Mouse (Mus musculus) CD8-positive naive resting alpha-beta T cell, adult 2 months (primary cell): ENCODE data around the gene Fkbp15.

Source experiments
- DNase-seq, 2 experiments: peaks; one replicate each; pipeline ENCODE4 v3.0.0; 2022; ENCODE audit warnings: low read depth in 2 of 2, low spot score in 2 of 2

Gene Fkbp15

DNA sequence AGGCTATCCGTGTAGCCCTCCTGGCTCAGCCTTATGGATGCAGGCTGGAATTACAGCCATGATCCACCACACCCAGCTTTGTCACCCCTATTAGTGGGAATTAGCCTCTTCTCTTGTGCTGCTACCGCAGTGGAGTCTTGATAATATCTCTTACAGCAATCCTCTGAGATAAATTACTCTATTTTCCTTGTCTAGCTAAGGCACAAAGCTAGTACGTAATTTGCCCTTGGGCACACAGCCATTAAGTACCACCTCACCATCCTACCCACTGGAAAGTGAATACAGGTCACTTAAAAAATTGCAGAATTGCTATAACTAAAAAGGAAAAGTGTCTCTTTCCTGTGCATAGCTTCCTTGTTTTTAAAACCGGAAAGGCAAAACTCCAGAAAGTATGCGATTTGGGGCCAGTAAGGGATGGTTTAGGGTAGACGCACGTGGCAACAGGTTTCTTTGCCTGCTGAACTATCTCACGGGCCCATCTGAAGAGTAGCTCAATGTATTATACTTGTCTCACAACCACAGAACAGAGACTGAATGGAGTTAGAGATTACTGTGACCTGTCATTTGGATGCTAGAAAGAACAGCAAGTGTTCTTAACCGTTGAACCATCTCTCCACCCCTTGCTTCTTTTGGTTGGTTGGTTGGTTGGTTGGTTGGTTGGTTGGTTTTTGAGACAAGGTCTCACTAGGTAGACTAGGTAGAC, 12.6 kb upstream of the Fkbp15 start:
- DNase-seq: no peak

DNA sequence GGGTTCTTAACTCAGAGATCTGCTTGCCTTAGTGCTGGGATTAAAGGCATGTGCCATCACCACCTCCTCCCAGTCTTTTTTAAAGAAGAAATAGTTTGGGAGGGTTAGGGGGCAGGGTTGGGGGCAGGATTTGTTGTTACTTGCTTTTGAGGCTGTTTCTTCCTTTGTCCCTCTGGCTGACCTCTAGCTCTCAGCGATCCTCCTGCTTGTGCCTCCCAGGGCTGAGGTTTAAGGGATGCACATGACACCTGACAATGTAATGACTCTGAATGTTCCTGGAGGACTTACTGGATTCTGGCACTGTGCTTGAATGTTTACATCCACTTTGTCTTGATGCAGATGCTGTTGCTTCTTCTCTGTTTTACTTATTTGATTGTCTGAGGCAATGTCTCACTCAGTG, 12.1 kb upstream of the Fkbp15 start:
- DNase-seq: no peak

DNA sequence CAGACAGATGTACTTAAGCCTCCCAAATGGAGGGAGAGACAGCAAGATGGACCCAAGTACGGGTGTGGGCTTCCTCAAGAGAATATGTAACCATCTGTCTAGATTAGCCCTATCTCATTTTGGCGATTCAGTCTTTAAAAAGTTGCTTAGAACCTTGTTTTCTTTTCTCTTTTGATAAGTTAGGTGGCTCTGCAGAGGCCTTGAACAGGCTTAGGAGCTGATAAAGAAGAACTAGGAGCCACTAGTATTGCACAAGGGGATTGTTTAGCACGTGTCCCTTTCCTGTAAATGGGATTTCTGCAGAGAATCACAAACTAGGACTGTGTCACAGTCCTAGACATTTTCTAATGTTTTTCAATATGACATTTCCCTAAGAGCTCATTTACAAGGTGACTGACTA, 8.7 kb upstream of the Fkbp15 start:
- DNase-seq: no peak

DNA sequence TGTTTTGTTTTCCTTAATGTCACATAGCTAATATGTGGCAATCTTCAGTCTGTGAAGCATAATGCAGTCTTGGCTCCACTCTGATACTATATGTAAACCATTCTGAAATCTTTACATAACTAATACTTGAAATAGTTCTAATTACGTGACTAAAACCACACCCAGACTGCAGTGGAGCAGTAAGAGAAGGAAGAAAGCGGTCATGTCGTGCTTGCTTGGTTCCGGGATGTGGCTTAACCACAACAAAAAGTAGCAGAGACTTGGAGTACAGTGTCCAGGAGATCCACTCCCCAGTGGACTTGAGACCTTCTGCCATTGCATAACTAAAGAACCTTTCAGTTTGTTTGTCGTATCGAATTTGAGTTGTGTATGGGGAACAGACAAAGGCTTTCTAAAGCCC, 7.2 kb upstream of the Fkbp15 start:
- no peak for DNase-seq

DNA sequence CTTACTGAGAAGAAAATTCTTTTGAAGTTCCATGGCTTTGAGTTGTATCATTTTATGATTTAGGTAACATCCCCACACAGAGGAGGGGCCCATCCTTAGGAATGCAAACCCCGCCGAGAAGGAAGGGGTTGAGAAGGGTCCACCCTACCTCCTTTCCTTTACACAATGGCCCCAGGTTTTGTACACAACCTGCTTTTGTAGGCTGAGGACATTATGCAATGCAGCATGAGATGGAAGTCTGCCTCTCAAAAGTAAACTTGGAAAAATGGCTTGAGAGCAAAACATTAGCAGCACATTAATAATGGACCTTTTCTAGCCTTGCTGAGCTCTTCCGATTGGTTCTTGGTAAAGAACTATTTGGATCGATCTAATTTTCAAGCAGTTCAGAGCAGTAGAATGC, 5.9 kb upstream of the Fkbp15 start:
- no peak for DNase-seq

DNA sequence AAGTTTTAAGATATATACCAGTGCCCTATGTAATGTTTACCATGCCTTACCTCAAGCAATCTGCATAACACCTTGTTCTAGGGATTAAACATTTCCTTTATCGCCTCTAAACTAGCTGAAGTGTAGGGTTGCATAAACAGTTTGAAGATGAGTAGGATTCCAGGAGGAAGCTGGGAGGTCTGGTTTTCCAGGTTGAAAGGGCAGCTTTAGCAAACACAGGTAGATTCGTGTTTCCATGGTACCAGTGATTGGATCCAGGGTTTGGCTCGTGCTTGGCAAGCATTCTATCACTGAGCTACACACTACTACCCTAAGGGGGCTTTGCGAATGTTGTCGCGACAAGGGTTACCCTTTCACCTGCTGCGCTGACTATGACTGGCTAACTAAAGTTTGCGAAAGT, 4.0 kb upstream of the Fkbp15 start:
- no peak for DNase-seq

DNA sequence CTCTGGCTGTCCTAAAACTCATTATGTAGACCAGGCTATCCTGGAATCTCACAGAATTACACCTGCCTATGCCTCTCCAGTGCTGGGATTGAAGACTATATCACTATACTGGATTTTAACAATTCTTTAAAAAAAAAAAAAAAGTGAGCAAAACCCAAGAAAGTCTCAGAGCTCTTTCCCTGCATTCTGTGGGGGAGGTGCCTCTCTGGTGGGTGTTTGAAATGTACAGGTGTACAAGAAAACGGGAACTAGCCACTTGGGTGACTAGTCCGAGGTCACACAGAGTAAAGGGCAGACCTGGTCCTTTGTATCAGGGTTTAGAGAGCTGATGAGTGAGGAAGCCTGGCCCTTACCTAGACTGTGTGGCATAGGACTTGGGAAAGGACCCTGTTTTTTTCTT, 2.1 kb upstream of the Fkbp15 start:
- no peak for DNase-seq

DNA sequence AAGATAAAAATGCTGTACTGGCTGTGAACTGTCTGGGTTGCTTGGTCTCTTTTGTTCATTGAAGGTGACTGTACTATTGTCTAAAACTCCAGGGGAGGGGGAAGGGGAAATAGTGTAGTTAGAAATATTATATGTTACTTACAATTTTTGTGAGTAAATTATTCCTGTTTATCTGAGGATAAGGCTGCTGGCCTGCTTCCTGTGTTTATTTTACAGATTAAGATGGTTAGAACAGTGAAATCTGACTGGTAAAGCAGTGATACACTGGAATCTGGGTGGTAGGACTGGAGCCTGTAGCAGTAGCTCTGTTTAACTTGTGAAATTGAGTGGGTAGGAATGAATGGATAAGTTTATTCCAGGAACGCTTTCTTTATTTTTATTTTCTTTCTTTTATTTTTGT, 1.6 kb upstream of the Fkbp15 start:
- no peak for DNase-seq

DNA sequence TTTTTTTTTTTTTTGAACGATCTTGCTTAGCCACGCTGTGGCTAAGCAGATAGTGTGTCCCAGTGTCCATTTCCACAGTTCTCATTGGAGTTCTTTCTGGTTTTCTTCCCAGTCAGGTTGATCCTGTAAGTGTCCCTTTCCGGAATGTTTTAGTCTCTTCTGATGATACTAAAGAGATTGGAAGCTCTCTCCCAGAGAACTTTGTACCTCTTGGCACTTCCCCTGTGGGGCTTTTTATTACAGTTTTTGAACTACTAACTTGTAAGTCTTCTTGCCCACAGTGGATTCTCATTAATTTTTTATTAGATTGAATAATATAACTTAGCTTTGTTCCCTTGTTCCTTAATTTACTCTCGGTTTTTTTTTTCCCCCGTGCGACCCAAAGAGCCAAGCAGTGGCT, 1.2 kb upstream of the Fkbp15 start:
- no peak for DNase-seq

DNA sequence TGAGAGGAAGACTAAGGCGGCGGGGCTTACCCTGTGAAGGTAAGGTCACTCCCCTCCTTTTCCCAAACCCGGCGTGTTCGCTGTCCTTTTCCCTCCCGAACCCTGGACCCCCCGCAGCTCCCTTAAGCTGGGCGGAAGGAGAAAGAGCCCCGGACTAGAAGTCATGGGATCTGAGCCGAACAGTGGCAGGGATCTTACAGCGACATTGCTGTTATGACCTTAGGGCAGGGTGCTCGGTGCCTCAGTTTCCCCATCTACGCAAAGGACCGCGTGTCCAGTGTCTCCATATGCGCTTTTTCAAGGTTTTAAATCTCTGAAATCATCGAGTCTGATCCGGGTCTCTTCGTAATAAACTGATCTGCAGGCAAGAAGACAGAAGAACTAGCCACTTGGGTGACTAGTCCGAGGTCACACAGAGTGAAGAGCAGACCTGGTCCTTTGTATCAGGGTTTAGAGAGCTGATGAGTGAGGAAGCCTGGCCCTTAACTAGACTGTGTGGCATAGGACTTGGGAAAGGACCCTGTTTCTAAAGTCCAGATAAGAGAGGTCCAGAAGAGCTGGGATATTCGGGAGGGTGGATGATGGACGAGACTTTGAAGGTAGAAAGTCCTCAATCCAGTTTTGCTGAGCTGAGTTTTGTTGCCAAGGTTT, 582 bp upstream of the Fkbp15 start:
- DNase-seq: peak; percentile 3 to 4

DNA sequence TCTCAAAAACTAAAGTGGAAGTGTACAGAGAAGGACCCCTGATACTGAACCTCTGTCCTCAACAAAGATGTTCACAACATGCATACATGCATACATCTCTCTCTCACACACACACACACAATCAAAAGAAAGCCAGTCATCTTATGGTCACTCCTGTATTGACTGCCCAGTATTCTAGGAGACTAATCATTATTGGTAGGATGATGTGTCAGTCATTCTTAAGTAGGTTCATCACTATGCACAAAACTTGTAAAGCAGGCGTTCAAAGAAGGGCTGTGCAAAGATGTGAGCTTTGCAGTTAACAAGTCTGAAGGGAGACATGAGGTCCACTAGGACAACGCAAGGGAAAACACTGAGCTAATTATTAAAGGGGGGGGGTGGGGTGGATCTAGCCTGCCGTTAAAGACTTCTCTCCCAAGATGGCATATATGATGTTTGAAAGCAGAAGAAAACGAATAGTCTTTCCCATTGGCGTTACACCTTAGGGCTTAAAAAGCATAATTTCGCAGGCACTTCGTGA, 1.0 kb downstream of the Fkbp15 start:
- DNase-seq: no peak

DNA sequence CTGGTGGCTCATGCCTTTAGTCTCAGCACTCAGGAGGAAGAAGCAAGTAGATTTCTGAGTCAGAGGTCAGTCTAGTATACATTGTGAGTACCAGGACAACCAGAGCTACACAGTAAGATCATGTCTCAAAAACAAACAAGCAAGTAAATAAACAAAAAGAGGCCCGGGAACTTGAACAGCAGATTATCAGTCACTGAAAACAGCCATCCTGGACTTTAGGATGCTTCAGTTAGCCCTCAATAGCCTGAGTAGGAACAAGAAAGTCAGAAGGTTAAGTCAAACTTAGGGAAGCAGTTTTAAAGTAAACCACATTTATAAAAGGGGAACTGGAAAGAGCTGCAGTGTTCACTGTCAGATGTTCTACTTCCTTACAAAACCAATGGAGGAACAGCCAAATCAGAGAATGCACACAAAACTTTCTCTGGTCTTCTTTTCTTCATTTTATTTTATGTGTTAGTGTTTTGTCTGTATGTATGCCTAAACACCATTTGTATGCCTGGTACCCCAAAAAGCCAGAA, 2.7 kb downstream of the Fkbp15 start:
- DNase-seq: no peak

DNA sequence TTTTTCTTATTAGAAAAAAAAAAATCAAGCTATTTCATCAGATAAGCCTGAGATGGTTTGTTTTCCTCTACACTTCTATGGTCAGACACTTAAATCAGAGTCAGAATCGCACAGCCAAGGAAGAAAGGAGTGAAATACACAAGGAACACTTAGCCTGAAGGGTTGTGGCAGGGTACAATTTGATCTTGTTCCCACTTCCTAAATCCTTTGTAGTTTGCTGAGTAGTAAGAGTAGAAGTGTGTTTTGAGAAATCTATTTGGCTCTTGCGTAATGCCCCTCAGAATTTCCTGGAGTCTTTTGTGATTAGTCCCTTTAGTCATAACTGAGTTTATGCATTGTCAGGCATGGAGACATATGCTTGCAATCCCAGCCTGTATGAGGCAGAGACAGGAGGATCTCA, 11.0 kb downstream of the Fkbp15 start:
- no peak for DNase-seq

DNA sequence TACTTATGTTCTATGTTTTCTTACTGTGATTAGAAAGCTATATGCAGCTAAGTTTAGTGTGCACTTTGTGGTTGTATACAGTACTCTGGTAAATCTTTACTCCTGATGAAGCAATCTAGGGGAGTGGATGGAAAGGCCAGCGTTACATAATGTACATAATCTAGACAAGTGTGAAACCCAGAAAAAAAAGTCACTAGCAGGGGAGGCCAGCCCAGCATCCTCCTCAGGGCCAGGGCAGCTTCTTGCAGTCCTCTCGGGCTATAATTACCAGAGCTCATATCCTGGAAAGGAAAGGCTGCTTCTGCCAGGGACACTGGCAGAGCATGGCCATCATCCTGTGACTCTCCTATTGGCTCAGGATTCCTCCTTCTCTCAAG, 12.0 kb downstream of the Fkbp15 start:
- DNase-seq: no peak

DNA sequence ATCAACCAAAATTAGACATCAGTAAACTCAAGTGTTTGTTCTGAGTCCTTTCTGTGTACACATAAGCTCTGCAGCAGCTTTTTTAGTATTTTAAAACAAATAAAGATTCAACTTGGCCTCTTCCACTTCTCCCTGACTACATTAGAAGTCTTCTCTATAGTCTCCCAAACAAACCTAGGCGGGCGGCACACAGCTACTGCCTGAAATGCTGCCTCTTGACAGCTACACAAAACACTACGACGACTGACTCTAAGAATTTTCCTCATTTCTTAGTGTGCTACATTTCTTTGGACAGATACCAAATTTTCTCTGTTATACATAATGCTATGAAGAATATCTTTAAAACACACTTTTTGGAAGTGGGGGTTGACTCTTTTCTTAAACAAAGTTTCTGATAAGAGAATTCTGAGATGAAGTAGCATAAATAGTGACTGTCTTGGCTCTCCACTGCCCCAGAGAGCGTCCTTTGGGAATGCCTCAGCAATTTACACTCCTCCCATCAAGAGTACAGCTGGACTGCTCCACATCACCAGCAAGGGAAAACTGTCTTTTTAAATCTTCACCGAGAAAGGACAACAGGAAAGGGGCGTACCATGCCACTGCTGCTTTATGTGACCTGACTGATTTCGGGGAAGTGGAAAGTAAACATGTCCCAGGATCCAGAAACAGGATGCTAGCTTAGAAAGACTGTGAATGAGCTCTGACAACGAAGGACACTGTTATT, 12.6 kb downstream of the Fkbp15 start:
- no peak for DNase-seq

DNA sequence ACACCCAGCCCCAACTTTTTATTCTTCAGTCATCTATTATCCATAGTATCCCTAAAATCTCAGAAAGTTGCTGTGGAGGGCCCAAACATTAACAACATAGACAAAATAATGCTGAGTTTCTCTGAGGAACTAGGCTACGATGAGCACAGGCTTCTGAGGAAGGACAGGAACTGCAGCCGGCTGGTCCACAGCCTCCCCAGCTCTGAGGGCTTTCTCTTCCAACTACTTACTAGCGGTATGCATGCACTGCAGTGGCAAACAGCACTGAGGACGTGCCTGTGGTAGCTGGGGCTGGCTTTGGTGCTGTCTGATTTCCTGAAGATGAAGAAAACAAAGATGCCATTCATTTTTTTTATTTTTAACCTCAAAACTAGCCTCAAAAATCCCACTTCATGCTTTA, 14.5 kb downstream of the Fkbp15 start:
- DNase-seq: no peak

DNA sequence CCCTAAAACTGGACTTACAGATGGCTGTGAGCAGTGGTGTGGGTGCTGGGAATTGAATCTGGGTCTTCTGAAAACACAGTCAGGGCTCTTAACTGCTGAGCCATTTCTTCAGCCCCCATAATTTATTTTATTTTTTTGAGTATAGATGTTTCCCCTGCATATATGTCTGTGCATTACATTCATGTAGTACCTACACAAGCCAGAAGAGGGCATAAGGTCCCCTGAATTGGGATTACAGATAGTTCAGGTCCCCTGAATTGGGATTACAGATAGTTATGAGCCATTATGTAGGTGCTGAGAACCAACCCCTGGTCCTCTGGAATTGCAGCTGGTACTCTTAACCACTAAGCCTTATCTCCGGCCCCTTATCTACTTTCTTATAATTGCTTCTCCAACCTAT, 16.3 kb downstream of the Fkbp15 start:
- DNase-seq: peak; percentile 17 to 45

DNA sequence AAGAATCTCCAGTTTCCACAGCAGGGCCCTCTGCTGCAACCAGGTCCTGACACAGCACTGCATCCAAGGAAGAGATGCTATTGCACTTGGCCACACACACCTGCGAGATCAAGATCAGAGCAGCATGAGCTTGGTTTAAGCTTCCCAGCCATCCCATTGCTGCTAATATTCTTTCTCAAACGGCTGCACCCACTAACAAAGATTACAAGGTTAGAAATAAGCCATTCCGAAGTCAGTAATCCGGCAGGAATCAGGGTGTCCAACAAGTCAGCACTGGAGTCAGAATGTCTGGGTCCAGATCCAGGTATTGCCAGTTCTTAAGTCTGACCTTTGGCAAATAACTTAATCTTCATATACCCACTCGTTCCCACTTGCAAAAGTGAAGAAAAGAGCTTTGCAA, 21.8 kb downstream of the Fkbp15 start:
- no peak for DNase-seq

DNA sequence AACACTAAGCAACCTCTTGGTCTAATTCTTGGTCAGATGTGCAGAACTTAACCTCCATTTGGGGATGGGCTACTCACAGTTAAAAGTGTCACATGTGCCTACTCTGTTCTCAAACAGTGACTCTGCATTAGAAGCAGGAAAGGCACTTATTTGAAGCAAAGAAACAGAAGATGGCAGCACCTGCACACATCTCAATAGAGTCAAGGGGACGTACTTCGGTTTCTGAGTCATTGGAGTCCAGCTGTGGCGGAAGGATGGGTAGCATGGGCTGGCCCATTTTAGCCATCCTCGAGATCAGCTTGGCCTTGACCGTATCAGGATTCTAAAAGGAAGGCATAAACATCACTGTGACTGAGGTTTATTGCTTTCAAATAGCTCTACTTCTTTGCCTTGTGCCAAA, 28.4 kb downstream of the Fkbp15 start:
- no peak for DNase-seq

DNA sequence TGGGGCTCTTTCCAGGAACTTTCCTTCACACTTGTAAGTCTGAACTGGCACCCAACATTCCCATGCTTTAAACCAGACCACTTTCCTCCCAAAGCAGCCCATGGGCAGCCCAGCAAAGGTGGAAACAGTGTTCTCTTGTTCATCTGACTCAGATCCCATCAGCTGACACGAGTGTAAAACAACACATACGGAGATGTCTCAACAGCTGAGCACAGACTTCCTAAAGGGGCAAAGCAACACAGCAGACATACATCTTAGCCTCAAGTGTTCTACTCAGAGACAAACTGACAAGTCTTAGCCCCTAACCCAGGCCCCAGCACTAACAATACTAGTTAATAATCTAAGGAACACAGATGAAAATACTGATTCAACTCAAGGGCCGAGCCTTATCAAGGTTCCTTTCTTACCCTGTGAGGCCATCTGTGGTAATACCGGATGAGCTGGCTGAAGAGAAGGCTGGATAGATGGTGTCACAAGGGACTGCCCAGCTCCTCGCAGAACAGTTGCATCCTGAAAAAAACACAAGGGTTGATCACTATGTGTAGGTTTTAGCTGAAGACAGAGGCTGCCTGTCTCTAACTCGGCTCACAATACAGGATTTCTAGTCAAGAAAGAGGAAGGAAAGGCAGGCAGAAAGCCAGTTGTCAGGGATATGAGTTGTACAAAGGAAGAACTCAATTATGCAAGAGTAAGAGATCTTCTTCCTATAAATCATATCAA, 31.2 kb downstream of the Fkbp15 start:
- no peak for DNase-seq

DNA sequence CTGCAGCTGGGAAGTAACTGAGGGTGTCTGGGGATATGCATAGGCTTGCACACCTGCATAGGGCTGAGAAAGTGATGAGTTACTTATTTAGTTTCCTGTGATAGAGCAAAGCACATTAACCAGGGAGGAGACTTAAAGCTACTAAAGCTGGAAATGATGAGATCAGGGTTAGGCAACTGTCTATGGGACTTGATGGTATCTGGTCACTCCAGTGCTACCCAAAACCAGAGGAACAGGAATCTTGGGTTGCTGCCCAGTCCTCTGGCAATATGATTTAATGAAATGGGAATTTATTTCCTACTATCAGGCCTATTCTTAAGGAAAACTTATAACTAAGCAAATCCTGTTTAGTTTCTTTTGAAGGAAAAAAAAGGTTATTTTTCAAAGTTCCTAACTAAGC, 34.2 kb downstream of the Fkbp15 start:
- no peak for DNase-seq

DNA sequence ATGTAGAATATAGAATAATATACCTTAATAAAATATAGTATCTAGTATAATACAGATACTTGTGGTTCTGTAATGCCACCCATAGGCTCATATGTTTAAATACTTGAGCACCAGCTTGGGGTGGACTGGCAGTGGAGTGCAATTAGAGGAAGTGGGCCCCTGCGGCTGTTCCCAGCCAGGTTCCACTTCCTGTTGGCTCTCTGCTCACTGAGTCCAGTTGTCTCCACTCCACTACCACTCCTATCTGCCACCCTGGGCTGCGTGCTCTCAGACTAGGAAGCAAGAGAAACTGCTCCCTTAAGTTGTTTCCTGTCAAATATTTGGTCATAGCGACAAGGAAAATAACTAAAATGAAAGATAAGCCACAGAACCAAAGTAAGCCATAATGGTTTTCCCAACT, 37.7 kb downstream of the Fkbp15 start:
- no peak for DNase-seq
